Mouse (Mus musculus) kidney, embryonic 14.5 days (tissue): ENCODE results near the gene Glipr2. TPM values are rescaled to one million over a fixed set of nuclear protein-coding genes. Genes with fewer than 3 reads are reported as not detected.

Experiments
- ATAC-seq: fragments of 200-750 bp; cut with Nextera tagmentation; 2 replicates; pipeline ENCODE4 v1.8.0; 2017; ENCODE audit warnings: moderate number of reproducible peaks, mild to moderate bottlenecking, moderate TSS enrichment, moderate library complexity; ENCODE audit not compliant: low FRiP score, low TSS enrichment
- H3K27ac ChIP-seq: fragments of 300-500 bp; sonication (generic); 2 replicates; pipeline ENCODE4 v1.5.1; 2014; ENCODE audit warnings: low read depth, mild to moderate bottlenecking, low read length, moderate library complexity, mixed read lengths
- H3K27me3 ChIP-seq: fragments of 300-500 bp; sonication (generic); 2 replicates; pipeline ENCODE4 v1.6.1; 2014; ENCODE audit warnings: mild to moderate bottlenecking, low read length; ENCODE audit not compliant: control insufficient read depth, insufficient read depth
- H3K36me3 ChIP-seq: fragments of 300-500 bp; sonication (generic); 2 replicates; pipeline ENCODE4 v1.6.1; 2014; ENCODE audit warnings: low read length, mixed read lengths; ENCODE audit not compliant: control insufficient read depth, insufficient read depth
- H3K4me1 ChIP-seq: fragments of 300-500 bp; sonication (generic); 2 replicates; pipeline ENCODE4 v1.6.1; 2014; ENCODE audit warnings: low read length, mixed read lengths; ENCODE audit not compliant: control insufficient read depth, insufficient read depth
- H3K4me2 ChIP-seq: fragments of 300-500 bp; sonication (generic); replicated peaks from 2 replicates; pipeline ENCODE4 v1.6.1; 2014; ENCODE audit warnings: low read depth, mild to moderate bottlenecking, low read length
- H3K4me3 ChIP-seq: fragments of 300-500 bp; sonication (generic); 2 replicates; pipeline ENCODE4 v1.5.1; 2014; ENCODE audit warnings: mild to moderate bottlenecking, low read length
- H3K9ac ChIP-seq: fragments of 300-500 bp; sonication (generic); 2 replicates; pipeline ENCODE4 v1.6.1; 2014; ENCODE audit warnings: low read depth, mild to moderate bottlenecking, low read length, moderate library complexity
- H3K9me3 ChIP-seq: fragments of 300-500 bp; sonication (generic); 2 replicates; pipeline ENCODE4 v1.6.1; 2016; ENCODE audit warnings: low read length; ENCODE audit not compliant: control insufficient read depth
- WGBS: fragments of 180-500 bp; shearing (Covaris S2); extraction: QIAGEN DNeasy Blood & Tissue Kit; methylation state at CpG from one replicate; pipeline ENCODE4 v1.1.7; 2014; 5-methylcytosine and 5-hydroxymethylcytosine counted together
- polyA plus RNA-seq: library from polyadenylated mRNA; unstranded; fragments of >200 nt; fragmentation: Nextera tagmentation; extraction: Ambion mirVana; gene quantifications from 2 replicates; pipeline ENCODE4 v1.2.1, GENCODE M21; 2014

Gene Glipr2
- polyA plus RNA-seq, 1 experiment from 2014 or later: 63.6 TPM

DNA sequence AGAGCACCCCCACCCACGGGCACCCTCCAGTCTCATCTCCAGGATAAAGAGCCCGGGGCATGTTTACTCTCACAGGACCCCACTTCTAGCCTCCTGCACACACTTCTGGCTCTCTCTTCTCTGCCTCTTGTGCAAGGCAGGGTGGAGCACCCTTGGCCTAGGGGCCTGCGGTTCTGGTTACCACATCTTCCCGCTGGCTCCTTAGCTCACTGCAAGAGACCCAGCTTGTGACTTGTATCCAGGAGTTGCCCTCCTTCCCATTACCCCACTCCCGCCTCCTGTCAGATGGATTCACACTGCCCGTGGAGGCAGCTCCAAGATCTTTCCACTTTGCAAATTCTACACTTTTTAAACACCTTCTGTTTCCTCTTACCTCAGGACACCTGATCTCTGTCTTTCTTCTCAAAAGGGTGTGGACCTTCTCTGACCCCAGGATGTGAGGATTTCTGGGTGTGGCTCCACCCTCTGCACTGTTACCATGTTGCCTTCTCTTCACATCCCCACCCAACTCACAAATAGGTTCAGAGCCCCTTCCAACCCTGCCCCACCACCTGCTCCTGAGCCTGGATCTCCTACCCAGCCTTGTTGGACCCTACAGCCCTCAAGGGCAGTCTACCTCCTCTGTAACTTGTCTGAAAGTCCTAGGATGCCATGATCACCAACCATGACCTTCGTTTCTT is 8.8 kb downstream of the Glipr2 start:
- no peaks in the 10 kb centered on the region for H3K27me3 ChIP-seq
- ATAC-seq: no peak
- WGBS: 81% methylated on average over 7 of the region's 7 CpGs
- no peak overlapping the region for H3K9ac ChIP-seq
- no peaks in the 10 kb centered on the region for H3K36me3 ChIP-seq
- no peaks in the 10 kb centered on the region for H3K9me3 ChIP-seq
- H3K27ac ChIP-seq: no peak overlapping the region
- H3K4me2 ChIP-seq: no peak overlapping the region
- H3K4me1 ChIP-seq: peaks cover 24% of the 10 kb centered on the region
- no peak overlapping the region for H3K4me3 ChIP-seq

DNA sequence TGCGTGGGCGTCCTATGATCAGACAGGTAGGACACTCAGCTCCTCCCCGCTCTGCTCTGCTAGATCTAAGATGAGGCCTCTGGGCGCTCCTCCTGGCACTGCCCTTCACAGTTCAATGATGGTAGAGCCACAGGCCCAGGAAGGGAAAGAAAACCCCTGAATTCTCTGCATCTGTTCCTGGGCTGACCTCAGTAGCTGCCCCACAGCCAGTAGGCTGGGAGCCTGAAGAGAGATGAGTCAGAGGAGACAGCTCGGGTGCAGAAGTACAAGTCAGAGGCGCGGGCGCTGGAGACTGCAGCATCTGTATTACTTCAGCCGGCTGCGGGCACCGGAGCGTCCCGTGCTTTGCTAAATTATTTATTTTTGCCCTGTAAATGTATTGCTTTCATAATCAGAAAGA is 11.4 kb downstream of the Glipr2 start:
- Histone ChIP-seq H3K9ac (no peak overlapping the region), H3K36me3 (no peaks in the 10 kb centered on the region), H3K4me1 (peaks cover 37% of the 10 kb centered on the region), H3K4me2 (no peak overlapping the region), H3K4me3 (no peak overlapping the region), H3K27ac (0 out of 2 replicates have a peak overlapping the region, but pooled peaks have one; percentile 30), H3K9me3 (no peaks in the 10 kb centered on the region), H3K27me3 (no peaks in the 10 kb centered on the region)
- ATAC-seq: no peak
- WGBS: 49% methylated on average over 13 of the region's 13 CpGs

DNA sequence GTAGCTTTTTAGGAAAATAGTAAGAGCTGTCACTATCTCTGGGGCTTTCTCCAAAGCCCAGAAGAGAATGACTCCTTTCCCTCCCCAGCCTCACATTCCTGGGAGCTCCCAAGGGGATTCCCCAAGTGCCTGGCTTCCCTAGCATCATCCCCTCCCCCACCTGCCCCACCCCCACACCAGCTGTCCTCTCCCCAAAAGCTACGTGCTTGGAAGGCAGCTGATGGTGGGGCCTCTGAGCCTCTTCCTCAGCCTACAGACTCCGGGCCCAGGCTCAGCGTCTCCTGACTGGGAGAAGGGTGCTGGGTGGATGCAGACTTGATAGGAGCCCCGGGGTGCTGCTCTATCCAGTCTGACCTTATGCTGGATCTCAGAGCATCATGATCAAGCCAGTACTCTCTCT is 12.2 kb downstream of the Glipr2 start:
- no peak for ATAC-seq
- no peaks in the 10 kb centered on the region for H3K27me3 ChIP-seq
- no peak overlapping the region for H3K4me2 ChIP-seq
- peaks cover 36% of the 10 kb centered on the region for H3K4me1 ChIP-seq
- no peaks in the 10 kb centered on the region for H3K36me3 ChIP-seq
- no peak overlapping the region for H3K4me3 ChIP-seq
- no peak overlapping the region; the same call in 1 of the 2 replicates for H3K27ac ChIP-seq
- 18% methylated on average over 4 of the region's 4 CpGs for WGBS
- H3K9me3 ChIP-seq: no peaks in the 10 kb centered on the region
- H3K9ac ChIP-seq: no peak overlapping the region

DNA sequence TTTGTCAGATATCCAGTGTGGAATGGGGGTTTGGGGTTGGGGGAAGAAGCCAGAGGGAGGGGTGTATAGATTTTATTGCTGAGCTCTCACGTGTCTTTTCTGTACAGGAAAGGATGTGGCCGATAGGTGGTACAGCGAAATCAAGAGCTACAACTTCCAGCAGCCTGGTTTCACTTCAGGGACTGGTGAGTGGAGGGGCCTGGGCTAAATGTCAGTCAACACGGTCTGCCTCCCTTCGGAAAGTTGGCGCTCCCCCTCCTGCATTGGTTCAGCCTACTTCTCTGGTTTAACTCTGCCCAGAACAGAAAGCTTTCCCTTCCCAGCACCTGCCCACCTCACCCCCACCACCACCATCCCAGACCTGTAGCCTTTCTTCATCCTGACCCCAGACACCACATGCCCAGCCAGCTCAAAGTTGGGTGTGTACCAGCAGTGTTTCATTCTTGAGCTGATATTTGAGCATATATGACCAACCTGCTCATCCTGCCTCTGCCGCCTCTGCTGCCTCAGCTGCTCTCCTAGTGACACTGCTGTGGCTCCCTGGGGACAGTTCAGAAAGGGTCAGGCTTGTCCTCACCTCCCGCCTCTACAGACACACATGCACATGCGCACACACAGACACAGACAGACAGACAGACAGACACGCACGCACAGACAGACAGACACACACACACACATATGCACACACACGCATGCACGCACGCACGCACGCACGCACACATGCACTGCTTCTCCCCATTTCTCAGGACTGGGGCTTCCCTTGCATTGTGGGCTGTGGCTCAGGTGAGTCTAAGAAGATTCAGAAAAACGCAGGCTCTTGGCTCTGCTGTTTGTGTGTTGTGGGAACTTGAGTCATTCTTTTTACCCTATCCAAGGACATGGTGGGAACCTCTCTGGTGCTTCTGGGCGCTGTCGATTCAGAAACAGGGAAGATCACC is 13.5 kb downstream of the Glipr2 start:
- H3K9me3 ChIP-seq: no peaks in the 10 kb centered on the region
- no peak overlapping the region for H3K4me3 ChIP-seq
- H3K27ac ChIP-seq: no peak overlapping the region
- H3K9ac ChIP-seq: no peak overlapping the region
- 84% methylated on average over 20 of the region's 20 CpGs for WGBS
- H3K36me3 ChIP-seq: no peaks in the 10 kb centered on the region
- H3K27me3 ChIP-seq: no peaks in the 10 kb centered on the region
- no peak overlapping the region for H3K4me2 ChIP-seq
- no peak for ATAC-seq
- peaks cover 26% of the 10 kb centered on the region for H3K4me1 ChIP-seq

DNA sequence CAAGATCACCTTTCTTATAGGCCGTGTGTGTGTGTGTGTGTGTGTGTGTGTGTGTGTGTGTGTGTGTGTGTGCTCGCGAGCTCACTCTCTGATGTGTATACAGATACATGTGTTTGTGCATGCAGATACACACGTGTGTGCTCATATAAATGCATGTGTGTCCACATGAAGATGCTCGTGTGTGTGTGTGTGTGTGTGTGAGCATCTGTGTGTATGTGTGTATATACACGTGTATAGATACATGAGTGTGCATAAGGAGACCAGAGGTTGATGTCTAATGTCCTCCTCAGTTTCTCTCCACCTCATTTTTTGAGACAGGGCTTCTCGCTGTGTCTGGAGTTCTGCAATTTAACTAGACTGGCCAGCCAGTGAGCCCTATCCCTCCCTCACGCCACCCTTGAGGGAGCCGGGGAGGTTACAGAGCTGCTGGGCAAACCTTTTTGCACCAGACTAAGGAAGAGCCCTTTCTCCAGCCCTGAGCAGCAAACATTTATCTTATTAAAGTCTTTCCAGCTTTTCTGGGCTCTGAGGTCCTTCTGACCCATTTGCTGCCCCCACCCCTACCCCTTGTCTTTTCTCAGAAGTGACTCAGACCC is 14.4 kb downstream of the Glipr2 start:
- ATAC-seq: peak; percentile 25; the same call in 1 of the 2 replicates
- Histone ChIP-seq H3K4me3 (no peak overlapping the region; the same call in 1 of the 2 replicates), H3K9ac (no peak overlapping the region), H3K4me2 (peak overlapping the region; percentile 27), H3K4me1 (peaks cover 26% of the 10 kb centered on the region), H3K9me3 (no peaks in the 10 kb centered on the region), H3K27ac (peak overlapping the region; percentile 92), H3K27me3 (no peaks in the 10 kb centered on the region), H3K36me3 (0 out of 2 replicates have a peak, but pooled peaks cover 2% of the 10 kb centered on the region)
- 58% methylated on average over 9 of the region's 9 CpGs for WGBS

DNA sequence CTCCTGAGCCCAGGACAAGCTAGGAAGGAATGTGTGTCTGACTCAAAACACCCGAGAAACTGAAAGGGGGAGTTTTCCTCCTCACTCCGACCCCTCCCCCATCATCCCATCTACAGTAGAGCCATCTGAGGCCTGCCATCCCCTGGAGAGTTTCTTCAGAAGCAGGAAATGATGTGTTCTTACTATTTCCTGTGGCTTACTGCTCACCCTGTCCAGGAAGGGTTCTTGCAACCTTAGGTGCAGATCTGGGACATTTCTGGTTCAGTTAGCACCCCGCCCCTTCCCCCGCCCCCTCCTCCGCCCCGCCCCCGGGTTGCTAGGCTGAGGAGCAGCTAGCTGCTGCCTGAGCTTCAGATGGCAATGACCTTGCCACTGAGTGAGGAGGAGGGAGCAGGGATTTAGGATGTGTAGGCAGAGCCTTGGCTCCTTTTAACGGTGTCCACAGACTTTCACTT is 15.0 kb downstream of the Glipr2 start:
- H3K9me3 ChIP-seq: no peaks in the 10 kb centered on the region
- H3K4me2 ChIP-seq: peak overlapping the region; percentile 27
- no peak overlapping the region; the same call in 1 of the 2 replicates for H3K4me3 ChIP-seq
- peak; percentile 86 for ATAC-seq
- H3K27ac ChIP-seq: peak overlapping the region; percentile 92
- H3K9ac ChIP-seq: no peak overlapping the region
- under 1% methylated on average over 8 of the region's 8 CpGs for WGBS
- 0 out of 2 replicates have a peak, but pooled peaks cover 2% of the 10 kb centered on the region for H3K36me3 ChIP-seq
- H3K4me1 ChIP-seq: peaks cover 26% of the 10 kb centered on the region
- H3K27me3 ChIP-seq: no peaks in the 10 kb centered on the region

DNA sequence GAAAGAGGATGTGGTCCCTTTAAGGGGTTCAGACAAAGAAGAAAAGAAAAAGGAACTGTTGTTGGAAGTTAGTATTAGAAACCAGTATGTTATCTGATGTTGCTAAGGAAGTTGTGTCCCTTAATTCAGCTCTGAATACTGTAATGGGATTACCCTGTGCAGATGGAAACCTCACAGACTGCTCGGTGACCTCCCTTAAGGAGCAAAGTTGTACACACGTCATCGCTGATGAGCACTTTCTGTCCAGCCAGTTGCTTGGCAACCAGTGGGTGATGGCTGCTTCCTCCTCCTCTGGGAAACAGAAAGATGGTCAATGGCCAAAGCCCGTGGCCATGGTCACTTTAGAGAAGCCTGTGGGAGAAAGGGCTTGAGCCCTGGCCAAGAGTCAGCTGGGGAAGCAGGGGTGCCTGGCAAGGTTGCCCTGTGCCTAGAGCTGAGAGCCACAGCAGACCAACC is 16.4 kb downstream of the Glipr2 start:
- Histone ChIP-seq H3K36me3 (0 out of 2 replicates have a peak, but pooled peaks cover 2% of the 10 kb centered on the region), H3K4me3 (no peak overlapping the region), H3K9ac (no peak overlapping the region), H3K9me3 (no peaks in the 10 kb centered on the region), H3K4me2 (no peak overlapping the region), H3K27ac (no peak overlapping the region), H3K27me3 (no peaks in the 10 kb centered on the region), H3K4me1 (peaks cover 22% of the 10 kb centered on the region)
- 65% methylated on average over 4 of the region's 4 CpGs for WGBS
- ATAC-seq: no peak

DNA sequence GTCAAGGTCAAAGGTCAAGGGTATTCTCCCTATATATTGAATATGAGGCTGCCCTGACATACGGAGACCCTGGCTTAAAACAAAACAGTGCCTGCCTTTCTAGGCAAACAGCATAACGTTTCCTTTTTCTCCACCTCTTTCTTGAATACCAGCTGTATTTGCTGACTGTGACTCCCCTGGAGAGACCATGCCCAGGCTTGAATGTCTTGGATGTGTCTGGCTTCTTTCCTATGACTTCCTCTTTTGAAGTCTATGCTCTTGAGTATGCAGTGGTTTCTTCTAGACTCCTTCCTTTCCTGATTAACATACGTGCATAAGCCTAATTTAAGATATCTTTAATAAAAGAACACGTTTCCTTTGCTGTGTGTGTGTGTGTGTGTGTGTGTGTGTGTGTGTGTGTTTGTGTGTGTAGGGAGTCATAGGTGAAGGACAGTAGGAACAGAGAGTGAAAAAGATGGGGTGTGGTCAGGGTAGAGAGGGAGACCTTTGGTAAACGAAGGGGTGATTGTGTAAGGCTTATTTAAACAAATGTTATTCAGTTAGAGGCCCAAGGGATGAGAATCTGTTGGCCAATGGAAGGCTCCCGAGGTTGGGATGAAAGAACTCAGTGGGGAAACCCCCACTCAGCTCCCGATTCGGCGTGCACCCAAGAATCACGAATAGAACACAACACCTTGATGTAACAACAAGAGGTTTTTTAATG is 17.9 kb downstream of the Glipr2 start:
- no peak for ATAC-seq
- H3K27me3 ChIP-seq: no peaks in the 10 kb centered on the region
- no peak overlapping the region for H3K4me3 ChIP-seq
- 81% methylated on average over 10 of the region's 10 CpGs for WGBS
- no peak overlapping the region for H3K9ac ChIP-seq
- H3K4me2 ChIP-seq: no peak overlapping the region
- 0 out of 2 replicates have a peak, but pooled peaks cover 2% of the 10 kb centered on the region for H3K36me3 ChIP-seq
- H3K4me1 ChIP-seq: peaks cover 16% of the 10 kb centered on the region
- H3K27ac ChIP-seq: no peak overlapping the region
- H3K9me3 ChIP-seq: no peaks in the 10 kb centered on the region
